Mouse (Mus musculus) thymus, adult 2 months (tissue): ENCODE data around the gene Vmp1.

Experiments used
- CTCF ChIP-seq: fragments of 200-500 bp; IDR thresholded peaks from 2 replicates; pipeline ENCODE4 v1.5.1; 2012; ENCODE audit warnings: mild to moderate bottlenecking, control low read depth, low read length, moderate library complexity, borderline replicate concordance; ENCODE audit not compliant: control insufficient read depth, poor library complexity, insufficient read depth; ENCODE audit errors: extremely low read depth
- POLR2A ChIP-seq: fragments of 200-500 bp; IDR thresholded peaks from 2 replicates; pipeline ENCODE4 v1.6.1; 2012; ENCODE audit warnings: mild to moderate bottlenecking, low read length, control low read depth, moderate library complexity; ENCODE audit not compliant: control insufficient read depth, poor library complexity, insufficient read depth; ENCODE audit errors: extremely low read depth

DNA sequence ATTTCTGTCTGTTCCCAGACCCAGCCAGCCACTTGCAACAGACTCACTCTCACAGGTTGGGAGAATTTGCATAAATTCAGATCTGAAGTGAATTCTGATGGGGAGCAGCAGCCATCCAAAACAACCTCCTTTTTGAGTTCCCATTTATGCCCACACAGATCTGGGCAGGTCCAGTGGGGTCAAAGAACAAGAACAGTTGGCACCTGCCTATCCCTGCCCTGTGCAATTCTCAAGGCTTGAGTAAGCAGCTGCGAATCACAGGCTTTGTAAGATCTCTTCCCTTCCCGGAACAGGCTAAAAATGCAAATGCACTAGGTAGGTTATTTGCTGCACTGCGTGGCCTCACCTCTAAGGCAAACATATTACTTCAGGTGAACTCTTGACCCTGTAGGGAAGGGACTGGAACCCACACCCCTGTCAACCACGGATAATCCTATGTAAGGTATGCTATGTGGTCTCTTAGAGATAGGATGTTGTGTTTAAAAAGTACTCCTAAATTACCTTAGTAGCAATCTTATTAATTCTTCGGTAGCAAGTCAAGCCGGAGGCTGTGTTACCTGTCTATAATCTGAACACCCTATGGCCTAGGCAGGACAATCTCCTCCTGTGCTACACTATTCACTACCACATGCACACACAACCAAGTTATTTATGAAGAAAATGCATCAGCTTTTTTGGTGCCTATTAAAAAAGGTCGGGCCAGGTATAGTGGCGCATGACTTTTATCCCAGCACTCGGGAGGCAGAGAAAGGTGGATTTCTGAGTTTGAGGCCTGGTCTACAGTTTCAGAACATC is 103.1 kb downstream of the Vmp1 start:
- TF ChIP-seq CTCF (no peak), POLR2A (no peak)
